Mouse (Mus musculus) midbrain, embryonic 13.5 days (tissue): ENCODE results near the gene Lsm4. TPM values are rescaled to one million over a fixed set of nuclear protein-coding genes. Genes with fewer than 3 reads are reported as not detected.

ENCODE experiments used
- ATAC-seq: fragments of 200-750 bp; cut with Nextera tagmentation; 2 replicates; pipeline ENCODE4 v1.8.0; 2017; ENCODE audit warnings: mild to moderate bottlenecking, moderate TSS enrichment, moderate library complexity
- H3K27ac ChIP-seq: fragments of 300-500 bp; sonication (generic); 2 replicates; pipeline ENCODE4 v1.5.1; 2015; ENCODE audit warnings: inconsistent platforms, mild to moderate bottlenecking, moderate library complexity
- H3K27me3 ChIP-seq: fragments of 300-500 bp; sonication (generic); 2 replicates; pipeline ENCODE4 v1.6.1; 2015; ENCODE audit warnings: mild to moderate bottlenecking, inconsistent platforms
- H3K36me3 ChIP-seq: fragments of 300-500 bp; sonication (generic); 2 replicates; pipeline ENCODE4 v1.6.1; 2015; ENCODE audit warnings: mild to moderate bottlenecking, inconsistent platforms
- H3K4me1 ChIP-seq: fragments of 300-500 bp; sonication (generic); replicated peaks from 2 replicates; pipeline ENCODE4 v1.6.1; 2015; ENCODE audit warnings: inconsistent platforms
- H3K4me2 ChIP-seq: fragments of 300-500 bp; sonication (generic); replicated peaks from 2 replicates; pipeline ENCODE4 v1.6.1; 2015; ENCODE audit warnings: moderate library complexity, mild to moderate bottlenecking, inconsistent platforms
- H3K4me3 ChIP-seq: fragments of 300-500 bp; sonication (generic); replicated peaks from 2 replicates; pipeline ENCODE4 v1.5.1; 2015; ENCODE audit warnings: mild to moderate bottlenecking, inconsistent platforms
- H3K9ac ChIP-seq: fragments of 300-500 bp; sonication (generic); replicated peaks from 2 replicates; pipeline ENCODE4 v1.6.1; 2015; ENCODE audit warnings: mild to moderate bottlenecking, inconsistent platforms
- H3K9me3 ChIP-seq: fragments of 300-500 bp; sonication (generic); 2 replicates; pipeline ENCODE4 v1.6.1; 2016; ENCODE audit warnings: mild to moderate bottlenecking, inconsistent platforms
- WGBS: fragments of 180-500 bp; shearing (Covaris S2); methylation state at CpG from one replicate; pipeline ENCODE4 v1.1.7; 2015; 5-methylcytosine and 5-hydroxymethylcytosine counted together
- polyA plus RNA-seq: library from polyadenylated mRNA; unstranded; fragments of >200 nt; fragmentation: Nextera tagmentation; extraction: Ambion mirVana; gene quantifications from 2 replicates; pipeline ENCODE4 v1.2.1, GENCODE M21; 2015

The Lsm4 gene
- polyA plus RNA-seq, 1 experiment from 2014 or later = 201 TPM

DNA sequence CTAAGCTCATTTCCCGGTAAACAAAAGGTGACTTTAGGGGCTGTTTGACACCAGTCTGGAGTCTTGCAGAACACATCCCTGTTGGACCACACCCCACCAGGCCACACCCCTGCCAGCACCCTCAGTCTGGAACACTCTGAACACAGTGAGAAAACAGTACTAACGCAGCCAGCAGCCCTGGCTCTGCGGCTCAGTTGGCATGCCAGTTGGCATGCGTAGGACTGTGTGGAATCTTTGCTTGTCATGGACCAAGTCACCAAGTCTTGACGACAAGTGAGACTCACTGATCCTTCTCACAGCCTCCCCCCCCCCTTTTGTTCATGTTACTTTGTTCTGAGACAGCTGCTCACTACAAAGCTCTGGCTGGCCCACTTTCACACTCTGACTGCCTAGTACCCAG, 6.0 kb upstream of the Lsm4 start:
- no peak overlapping the region for H3K27ac ChIP-seq
- no peak overlapping the region for H3K4me3 ChIP-seq
- peaks cover under 1% of the 10 kb centered on the region; the same call in 1 of the 2 replicates for H3K4me1 ChIP-seq
- no peaks in the 10 kb centered on the region for H3K27me3 ChIP-seq
- no peak for ATAC-seq
- no peaks in the 10 kb centered on the region for H3K36me3 ChIP-seq
- no peak overlapping the region for H3K4me2 ChIP-seq
- no peaks in the 10 kb centered on the region for H3K9me3 ChIP-seq
- H3K9ac ChIP-seq = no peak overlapping the region
- 71% methylated on average over 5 of the region's 5 CpGs for WGBS

DNA sequence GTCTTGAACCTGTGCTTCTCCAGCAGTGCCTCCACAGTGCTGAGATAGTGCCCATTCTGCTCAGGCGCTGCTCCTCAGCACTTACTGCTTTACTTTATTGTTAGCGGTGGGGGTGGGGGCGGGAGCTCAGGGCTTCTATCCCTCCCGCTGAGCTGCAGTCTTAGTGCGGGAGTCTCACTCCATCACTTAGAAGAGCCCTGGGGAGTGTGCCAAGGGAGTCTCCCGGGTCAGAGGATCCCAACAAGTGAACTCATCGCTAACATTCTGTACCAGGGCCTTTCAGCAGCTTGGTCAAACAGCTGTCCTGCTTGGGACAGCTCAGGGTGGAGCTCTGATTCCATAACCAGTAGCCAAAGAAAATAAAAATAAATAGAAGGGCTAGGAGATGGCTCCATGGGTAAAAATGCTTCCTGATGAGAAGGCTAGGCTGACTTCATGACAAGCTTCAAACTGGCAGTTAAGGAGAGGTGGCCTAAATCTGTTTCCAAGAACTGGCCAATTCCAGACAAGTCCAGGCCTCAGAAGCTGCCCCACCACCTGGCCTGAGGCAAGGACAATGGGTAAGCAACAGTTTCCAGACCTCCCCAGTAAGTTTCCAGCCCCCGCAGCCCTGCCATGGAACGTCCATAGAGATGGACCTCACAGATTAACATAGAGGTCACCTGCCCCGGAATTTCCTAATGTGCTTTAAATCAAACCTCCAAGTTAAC, 1.3 kb upstream of the Lsm4 start:
- ATAC-seq = no peak
- no peak overlapping the region for H3K9ac ChIP-seq
- H3K9me3 ChIP-seq = no peaks in the 10 kb centered on the region
- WGBS = 64% methylated on average over 10 of the region's 10 CpGs
- H3K4me2 ChIP-seq = no peak overlapping the region
- no peaks in the 10 kb centered on the region for H3K27me3 ChIP-seq
- peaks cover 23% of the 10 kb centered on the region for H3K4me1 ChIP-seq
- H3K27ac ChIP-seq = peak overlapping the region; percentile 90; the same call in 1 of the 2 replicates
- no peaks in the 10 kb centered on the region; the same call in 1 of the 2 replicates for H3K36me3 ChIP-seq
- no peak overlapping the region for H3K4me3 ChIP-seq

DNA sequence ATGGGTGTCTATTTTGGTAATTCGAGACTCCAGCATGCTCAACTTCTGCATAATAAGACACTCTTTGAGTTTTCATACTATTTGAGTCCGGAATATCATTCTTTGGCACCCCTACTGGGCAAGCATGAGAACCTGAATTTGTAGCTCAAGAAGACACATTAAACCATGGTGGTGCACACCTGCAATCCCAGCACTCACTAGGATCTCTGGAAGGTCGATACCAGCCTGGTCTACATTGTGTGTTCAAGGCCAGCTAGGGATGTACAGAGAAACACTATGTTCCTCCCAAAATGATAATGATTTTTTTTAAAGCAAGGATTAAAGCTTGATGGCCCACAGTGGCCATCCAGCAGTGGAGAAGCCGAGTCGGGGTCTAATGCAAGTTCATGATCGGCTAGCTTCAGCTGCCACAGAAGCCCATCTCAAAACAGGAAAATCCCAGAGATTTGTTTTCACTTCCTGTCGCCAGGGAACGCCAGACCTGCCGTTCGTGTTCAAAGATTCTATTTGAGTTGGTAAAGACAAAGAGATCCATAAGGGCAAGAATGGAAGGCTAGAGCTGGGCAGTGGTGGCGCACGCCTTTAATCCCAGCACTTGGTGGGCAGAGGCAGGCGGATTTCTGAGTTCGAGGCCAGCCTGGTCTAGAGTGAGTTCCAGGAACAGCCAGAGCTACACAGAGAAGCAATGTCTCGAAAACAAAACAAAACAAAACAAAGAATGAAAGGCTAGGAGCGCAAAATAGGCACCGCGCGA, 546 bp upstream of the Lsm4 start:
- Histone ChIP-seq H3K4me2 (peak overlapping the region; percentile 51), H3K9ac (peak overlapping the region; percentile 63), H3K36me3 (peaks cover 3% of the 10 kb centered on the region), H3K4me1 (peaks cover 23% of the 10 kb centered on the region), H3K4me3 (peak overlapping the region; percentile 56), H3K27ac (peak overlapping the region; percentile 90), H3K9me3 (no peaks in the 10 kb centered on the region), H3K27me3 (no peaks in the 10 kb centered on the region)
- peak; percentile 43; the same call in 1 of the 2 replicates for ATAC-seq
- 40% methylated on average over 19 of the region's 19 CpGs for WGBS

DNA sequence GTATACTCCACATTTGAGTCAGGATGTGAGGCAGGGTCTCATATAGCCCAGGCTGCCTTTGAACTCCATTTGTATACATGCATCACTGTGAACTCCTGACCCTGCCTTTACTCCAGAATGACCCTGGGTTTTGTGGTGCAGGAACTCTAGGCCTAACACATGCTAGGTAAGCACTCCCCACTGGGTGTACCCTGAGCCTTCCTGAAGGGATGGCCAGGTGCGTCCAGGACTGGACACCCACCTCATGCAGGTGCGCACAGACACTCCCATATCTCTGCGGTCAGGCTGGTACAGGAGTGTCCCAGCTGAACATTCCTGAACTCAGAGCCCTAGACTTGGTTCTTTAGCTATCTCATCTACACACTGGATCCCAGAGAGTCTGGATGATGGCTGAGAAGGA, 1.1 kb downstream of the Lsm4 start:
- H3K4me1 ChIP-seq = peaks cover 23% of the 10 kb centered on the region
- H3K9ac ChIP-seq = peak overlapping the region; percentile 76
- WGBS = 93% methylated on average over 3 of the region's 3 CpGs
- ATAC-seq = no peak; the same call in 1 of the 2 replicates
- peak overlapping the region; percentile 93 for H3K27ac ChIP-seq
- H3K9me3 ChIP-seq = no peaks in the 10 kb centered on the region
- no peaks in the 10 kb centered on the region for H3K27me3 ChIP-seq
- H3K4me3 ChIP-seq = peak overlapping the region; percentile 56
- peaks cover 20% of the 10 kb centered on the region for H3K36me3 ChIP-seq
- H3K4me2 ChIP-seq = peak overlapping the region; percentile 66

DNA sequence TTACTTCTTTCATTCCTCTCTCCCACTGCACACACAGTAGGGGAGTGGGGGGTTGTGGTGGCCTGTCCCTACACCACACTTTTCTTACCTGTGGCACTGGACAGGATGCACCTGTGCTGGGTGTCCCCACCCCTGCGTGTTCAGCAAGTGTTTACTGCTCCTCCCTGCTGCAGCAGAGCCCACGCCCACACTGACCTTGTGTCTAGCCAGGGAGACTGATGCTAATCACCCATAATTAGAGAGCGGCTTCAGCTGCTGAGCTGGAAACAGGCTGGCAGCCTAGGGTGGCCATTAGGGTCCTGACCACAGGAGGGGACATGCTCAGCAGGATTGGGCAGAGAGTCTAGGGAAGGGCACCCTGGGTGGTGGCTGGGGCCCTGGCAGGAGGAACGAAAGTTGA, 1.7 kb downstream of the Lsm4 start:
- peak overlapping the region; percentile 66; the same call in 1 of the 2 replicates for H3K4me2 ChIP-seq
- no peak overlapping the region for H3K27ac ChIP-seq
- H3K27me3 ChIP-seq = no peaks in the 10 kb centered on the region
- H3K36me3 ChIP-seq = peaks cover 26% of the 10 kb centered on the region
- peak overlapping the region; percentile 76; the same call in 1 of the 2 replicates for H3K9ac ChIP-seq
- H3K4me3 ChIP-seq = no peak overlapping the region
- H3K9me3 ChIP-seq = no peaks in the 10 kb centered on the region
- ATAC-seq = no peak
- H3K4me1 ChIP-seq = peaks cover 23% of the 10 kb centered on the region
- 84% methylated on average over 4 of the region's 4 CpGs for WGBS

DNA sequence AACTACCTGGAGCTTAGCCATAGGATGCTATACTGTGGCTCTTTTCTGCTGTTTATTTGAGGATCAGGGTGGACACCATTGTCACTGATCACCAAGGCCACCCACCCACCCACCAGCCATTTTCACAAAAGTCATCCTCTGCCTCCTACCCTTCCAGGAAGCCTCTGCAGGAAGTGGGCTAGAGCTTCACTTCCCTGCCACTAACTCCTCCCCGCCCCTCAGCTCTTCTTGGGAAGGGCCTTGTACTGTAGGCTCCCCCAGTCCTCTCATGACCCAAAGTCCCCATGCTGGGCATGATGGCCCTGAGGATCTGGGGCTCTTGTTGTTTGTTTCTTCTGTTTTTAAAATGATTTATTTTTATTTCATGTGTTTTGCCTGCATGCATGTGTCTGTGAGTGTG, 2.3 kb downstream of the Lsm4 start:
- 100% methylated on average over 1 of the region's 1 CpGs for WGBS

DNA sequence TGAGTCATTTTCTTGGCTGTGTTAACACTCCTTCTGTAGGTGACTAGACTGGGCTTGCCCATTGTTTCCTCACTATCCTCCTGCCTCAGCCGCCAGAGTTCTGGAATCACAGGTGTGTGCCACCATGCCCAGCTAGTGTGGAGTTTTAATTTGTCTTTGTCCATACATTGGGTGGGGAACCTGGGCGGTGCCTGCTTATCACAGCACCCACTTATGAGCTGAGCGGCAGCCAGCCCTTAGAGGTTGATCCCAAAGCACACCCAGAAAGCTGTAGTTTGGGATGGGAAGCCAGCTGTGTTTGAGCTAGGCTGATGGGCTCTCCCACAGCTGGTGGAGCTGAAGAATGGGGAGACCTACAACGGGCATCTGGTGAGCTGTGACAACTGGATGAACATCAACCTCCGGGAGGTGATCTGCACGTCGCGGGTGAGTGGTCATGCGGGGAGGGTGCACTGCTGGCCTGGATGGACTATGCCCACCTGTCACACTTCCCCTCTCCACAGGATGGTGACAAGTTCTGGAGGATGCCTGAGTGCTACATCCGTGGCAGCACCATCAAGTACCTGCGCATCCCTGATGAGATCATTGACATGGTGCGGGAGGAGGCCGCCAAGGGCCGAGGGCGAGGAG, 4.5 kb downstream of the Lsm4 start:
- Histone ChIP-seq H3K9me3 (no peaks in the 10 kb centered on the region), H3K27ac (no peak overlapping the region), H3K4me1 (peaks cover 24% of the 10 kb centered on the region), H3K27me3 (no peaks in the 10 kb centered on the region), H3K9ac (no peak overlapping the region), H3K4me2 (no peak overlapping the region), H3K36me3 (peaks cover 32% of the 10 kb centered on the region), H3K4me3 (no peak overlapping the region)
- WGBS = 95% methylated on average over 15 of the region's 15 CpGs
- no peak for ATAC-seq

More for the DNA sequence above, 2.3 kb downstream of the Lsm4 start:
- H3K9me3 ChIP-seq = no peaks in the 10 kb centered on the region
- H3K27me3 ChIP-seq = no peaks in the 10 kb centered on the region
- ATAC-seq = no peak
- H3K4me3 ChIP-seq = no peak overlapping the region
- H3K27ac ChIP-seq = no peak overlapping the region
- peaks cover 23% of the 10 kb centered on the region for H3K4me1 ChIP-seq
- H3K4me2 ChIP-seq = no peak overlapping the region
- H3K9ac ChIP-seq = no peak overlapping the region; the same call in 1 of the 2 replicates
- H3K36me3 ChIP-seq = peaks cover 32% of the 10 kb centered on the region

DNA sequence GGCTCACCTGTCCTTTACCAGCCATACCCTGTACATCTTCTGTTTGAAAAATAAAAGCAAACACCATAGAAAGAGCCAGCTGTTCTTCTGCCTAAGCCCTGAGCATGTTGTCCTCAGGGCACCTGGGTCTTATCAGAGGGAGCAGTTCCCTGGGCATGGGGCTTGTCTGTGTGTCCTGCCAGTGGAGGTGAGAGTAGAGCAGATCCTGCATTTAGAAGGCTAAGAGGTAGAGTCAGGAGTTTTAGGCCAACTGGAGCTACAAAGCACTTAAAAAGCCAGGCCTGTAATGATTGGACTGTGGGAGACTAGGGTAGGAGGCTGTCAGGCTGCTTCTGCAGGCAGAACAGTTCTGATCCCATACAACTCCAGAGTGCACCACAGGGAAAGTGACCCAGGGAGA, 5.6 kb downstream of the Lsm4 start:
- Histone ChIP-seq H3K9ac (no peak overlapping the region), H3K36me3 (peaks cover 32% of the 10 kb centered on the region), H3K4me3 (no peak overlapping the region), H3K27me3 (no peaks in the 10 kb centered on the region), H3K9me3 (no peaks in the 10 kb centered on the region), H3K27ac (no peak overlapping the region), H3K4me1 (peaks cover 21% of the 10 kb centered on the region), H3K4me2 (no peak overlapping the region)
- ATAC-seq = no peak

DNA sequence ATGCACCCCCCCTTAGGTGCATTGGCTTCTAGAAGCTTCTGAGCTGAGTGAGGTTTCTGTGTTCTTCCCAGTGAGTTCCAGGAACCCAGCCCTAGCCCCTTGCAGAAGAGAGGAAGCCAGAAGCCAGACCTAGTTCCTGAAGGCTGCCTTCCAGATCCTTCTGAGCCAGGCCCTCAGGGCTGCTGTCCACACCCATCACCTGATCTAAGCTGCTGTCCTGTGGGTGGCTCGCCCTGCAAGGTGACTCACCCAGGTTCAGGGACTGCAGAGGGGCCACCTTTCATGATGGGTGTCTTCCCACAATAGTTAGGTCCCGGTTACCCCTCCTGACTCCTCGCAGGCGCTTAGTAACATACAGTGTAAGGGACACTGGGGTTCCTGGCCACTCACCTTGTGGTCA, 6.4 kb downstream of the Lsm4 start:
- H3K9me3 ChIP-seq = no peaks in the 10 kb centered on the region
- 95% methylated on average over 4 of the region's 4 CpGs for WGBS
- H3K9ac ChIP-seq = no peak overlapping the region
- H3K27me3 ChIP-seq = no peaks in the 10 kb centered on the region
- H3K27ac ChIP-seq = no peak overlapping the region
- no peak overlapping the region for H3K4me3 ChIP-seq
- peaks cover 32% of the 10 kb centered on the region for H3K36me3 ChIP-seq
- ATAC-seq = no peak
- H3K4me1 ChIP-seq = peaks cover 17% of the 10 kb centered on the region
- H3K4me2 ChIP-seq = no peak overlapping the region

DNA sequence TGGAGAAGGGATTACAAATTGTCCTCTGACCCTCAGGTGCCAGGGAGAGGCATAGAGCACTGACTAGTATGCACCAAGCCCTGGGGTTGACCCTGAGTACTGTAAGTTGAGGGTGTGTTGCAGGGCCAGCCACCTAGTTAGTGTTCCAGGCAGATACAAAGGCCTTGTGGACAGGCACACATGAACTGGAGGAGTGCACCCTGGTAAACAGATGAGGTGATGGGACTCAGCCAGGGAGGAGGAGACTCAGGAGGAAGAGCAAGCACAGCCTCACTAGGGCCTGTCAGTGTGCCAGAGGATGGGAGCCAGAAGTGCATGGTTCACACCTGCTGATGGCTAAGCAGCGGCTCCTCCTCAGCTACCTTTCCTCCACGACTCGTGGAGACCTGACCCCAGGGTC, 7.0 kb downstream of the Lsm4 start:
- no peak overlapping the region for H3K9ac ChIP-seq
- H3K27ac ChIP-seq = no peak overlapping the region
- H3K36me3 ChIP-seq = peaks cover 32% of the 10 kb centered on the region
- peaks cover 14% of the 10 kb centered on the region for H3K4me1 ChIP-seq
- no peak overlapping the region for H3K4me2 ChIP-seq
- no peak for ATAC-seq
- no peak overlapping the region for H3K4me3 ChIP-seq
- H3K27me3 ChIP-seq = no peaks in the 10 kb centered on the region
- no peaks in the 10 kb centered on the region for H3K9me3 ChIP-seq
- WGBS = 86% methylated on average over 3 of the region's 3 CpGs

DNA sequence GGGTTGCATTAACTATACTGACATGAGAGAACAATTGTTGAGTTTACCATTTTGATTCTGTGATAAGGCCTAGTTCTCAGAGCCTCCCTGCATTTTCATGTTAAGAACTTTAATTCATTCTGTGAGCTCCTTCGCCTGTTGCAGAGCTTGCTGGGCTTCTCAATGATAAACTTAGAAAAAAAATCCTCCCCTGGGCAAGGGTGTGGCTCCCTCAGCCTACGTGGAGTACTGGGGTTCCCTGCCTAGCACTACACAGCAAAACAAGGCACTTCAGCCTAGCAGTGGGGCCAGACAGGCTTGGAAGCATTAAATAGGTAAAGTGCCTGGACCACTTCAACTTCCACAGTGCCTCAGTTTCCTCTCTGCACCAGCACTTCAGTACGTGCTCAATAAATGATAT, 8.4 kb downstream of the Lsm4 start:
- no peak for ATAC-seq
- WGBS = 77% methylated on average over 3 of the region's 3 CpGs

DNA sequence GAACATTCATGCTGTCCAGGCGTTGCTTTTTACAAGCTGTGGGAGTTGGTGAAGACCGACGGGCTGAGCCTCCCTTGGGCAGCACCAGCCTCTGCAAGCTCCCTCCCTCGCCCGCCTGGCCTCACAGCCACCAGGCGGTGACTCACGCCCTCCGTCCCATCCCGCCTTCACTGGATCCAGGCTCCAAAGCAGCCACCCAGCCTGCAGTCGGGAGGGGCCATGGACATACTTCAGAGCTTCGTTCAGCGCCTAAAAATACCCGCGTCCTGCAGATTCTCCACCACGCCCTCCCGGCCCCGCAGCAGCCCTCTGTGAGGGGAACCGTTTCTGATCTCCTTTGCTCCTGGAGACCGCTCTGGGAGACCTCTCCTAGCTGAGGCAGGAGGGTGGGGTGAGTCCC, 9.1 kb downstream of the Lsm4 start:
- H3K9me3 ChIP-seq = no peaks in the 10 kb centered on the region
- no peak overlapping the region for H3K4me3 ChIP-seq
- no peak for ATAC-seq
- H3K27me3 ChIP-seq = no peaks in the 10 kb centered on the region
- peaks cover 32% of the 10 kb centered on the region for H3K36me3 ChIP-seq
- H3K4me2 ChIP-seq = no peak overlapping the region; the same call in 1 of the 2 replicates
- peaks cover 13% of the 10 kb centered on the region for H3K4me1 ChIP-seq
- peak overlapping the region; percentile 20; the same call in 1 of the 2 replicates for H3K9ac ChIP-seq
- WGBS = 8% methylated on average over 19 of the region's 19 CpGs
- no peak overlapping the region for H3K27ac ChIP-seq

More for the DNA sequence above, 8.4 kb downstream of the Lsm4 start:
- H3K4me3 ChIP-seq = no peak overlapping the region
- H3K36me3 ChIP-seq = peaks cover 32% of the 10 kb centered on the region
- H3K27me3 ChIP-seq = no peaks in the 10 kb centered on the region
- peaks cover 13% of the 10 kb centered on the region for H3K4me1 ChIP-seq
- no peak overlapping the region for H3K9ac ChIP-seq
- H3K4me2 ChIP-seq = no peak overlapping the region
- no peaks in the 10 kb centered on the region for H3K9me3 ChIP-seq
- no peak overlapping the region for H3K27ac ChIP-seq
